Mouse (Mus musculus) left cerebral cortex, adult 8-10 months (tissue): ENCODE measurements around the gene Cdh24. TPM values are rescaled to one million over a fixed set of nuclear protein-coding genes. Genes with fewer than 3 reads are reported as not detected.

Experiments used
- DNase-seq, 2 experiments: peaks; one replicate each; pipeline ENCODE4 v3.0.0; 2022; ENCODE audit warnings: low spot score in 2 of 2
- total RNA-seq, 4 experiments: library from RNA; stranded (reverse); gene quantifications; 2 replicates each; pipeline ENCODE4 v1.2.4; 2022

The Cdh24 gene
- 1 to 10 TPM; 7.5 to 8.1 (median 7.8) TPM for total RNA-seq

DNA sequence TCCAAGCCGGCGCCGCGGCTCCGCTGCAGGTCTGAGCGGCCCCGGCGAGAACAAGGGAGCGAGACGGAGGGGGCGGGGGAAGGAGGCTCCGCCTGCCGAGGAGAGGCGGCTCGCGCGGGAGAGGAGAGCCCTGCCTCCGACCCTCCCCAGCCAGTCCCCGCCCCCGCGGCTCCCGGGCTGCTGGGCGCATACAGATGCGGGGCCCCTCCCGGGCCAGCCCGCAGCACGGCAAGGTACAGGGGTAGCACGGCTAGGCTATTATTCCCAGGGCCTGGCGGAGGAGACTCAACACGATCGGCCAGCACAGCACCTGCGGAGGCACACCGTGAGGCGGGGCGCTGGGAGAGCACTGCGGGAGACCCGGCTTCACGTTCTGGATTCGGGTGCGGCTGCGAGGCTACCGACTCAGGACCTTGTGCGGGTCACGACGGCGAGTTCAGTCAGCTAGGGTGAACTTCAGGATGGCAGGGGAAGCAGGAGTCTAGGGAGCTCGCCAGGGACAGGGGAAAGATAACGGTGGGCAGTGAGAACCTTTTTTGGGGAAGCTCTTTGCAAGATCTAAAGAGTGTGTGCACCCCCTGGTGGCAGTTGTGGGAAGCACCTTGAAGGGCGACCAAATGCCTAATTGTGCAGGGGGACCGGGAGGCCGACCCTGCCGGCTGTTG, at the start of gene Cdh24:
Gene Cdh24 (minus strand): TSS at position 60 of the 665 bp plus-strand sequence.
- DNase-seq, result peak; percentile 82 to 86

DNA sequence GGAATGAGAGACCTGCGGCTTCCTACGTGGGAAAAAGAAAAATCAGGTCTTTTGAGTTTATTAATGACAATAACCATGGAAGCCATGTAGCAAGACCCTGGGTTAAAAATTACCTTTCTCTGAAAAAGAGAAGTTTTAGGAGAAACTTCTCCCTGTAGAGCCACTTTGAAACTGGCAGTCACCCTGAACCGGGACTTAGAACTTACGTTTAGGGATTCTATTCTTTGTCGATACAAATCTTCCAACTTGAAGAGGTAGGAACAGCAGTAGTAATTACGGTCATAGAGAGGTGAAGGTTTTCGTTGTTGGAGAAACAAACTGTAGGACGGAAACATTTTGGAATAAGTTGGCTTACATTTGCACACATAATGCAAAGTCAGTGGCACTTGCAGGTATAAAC, 46.1 kb upstream of the Cdh24 start:
- DNase-seq, result no peak

DNA sequence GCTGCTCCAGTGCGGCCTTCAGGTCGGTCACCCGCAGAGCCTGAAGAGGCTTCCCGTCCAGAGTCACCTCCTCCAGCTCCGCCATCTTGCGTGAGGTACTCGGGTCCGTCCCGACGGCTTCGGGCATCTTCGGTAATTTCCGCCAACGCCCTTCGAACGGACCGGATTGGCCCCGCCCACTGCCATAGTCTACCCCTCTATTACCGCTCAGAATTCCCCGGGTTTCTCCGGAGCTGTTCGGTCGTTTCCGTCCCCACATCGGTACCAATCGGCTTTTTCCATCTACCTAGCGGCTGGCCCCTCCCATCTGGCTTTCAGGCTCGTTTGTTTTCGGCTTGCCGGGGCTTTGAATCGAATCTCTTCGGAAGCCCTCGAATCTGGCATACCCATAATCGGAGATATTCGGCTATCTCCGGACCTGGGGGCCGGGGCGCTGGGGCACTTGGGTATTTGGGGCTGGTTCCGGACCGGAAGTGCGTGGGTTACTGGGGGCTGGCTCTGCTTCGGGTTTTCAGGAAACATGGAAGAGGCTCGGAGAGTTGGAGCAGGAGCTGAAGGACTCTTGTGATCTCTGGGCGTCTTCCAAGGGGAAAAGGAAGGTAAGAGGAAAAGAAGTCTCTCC, 45.5 kb upstream of the Cdh24 start, which contains the start of gene Acin1:
Gene Acin1 (minus strand): TSS at position 410 of the 622 bp plus-strand sequence.
- DNase-seq, result peak; percentile 99 to 100

DNA sequence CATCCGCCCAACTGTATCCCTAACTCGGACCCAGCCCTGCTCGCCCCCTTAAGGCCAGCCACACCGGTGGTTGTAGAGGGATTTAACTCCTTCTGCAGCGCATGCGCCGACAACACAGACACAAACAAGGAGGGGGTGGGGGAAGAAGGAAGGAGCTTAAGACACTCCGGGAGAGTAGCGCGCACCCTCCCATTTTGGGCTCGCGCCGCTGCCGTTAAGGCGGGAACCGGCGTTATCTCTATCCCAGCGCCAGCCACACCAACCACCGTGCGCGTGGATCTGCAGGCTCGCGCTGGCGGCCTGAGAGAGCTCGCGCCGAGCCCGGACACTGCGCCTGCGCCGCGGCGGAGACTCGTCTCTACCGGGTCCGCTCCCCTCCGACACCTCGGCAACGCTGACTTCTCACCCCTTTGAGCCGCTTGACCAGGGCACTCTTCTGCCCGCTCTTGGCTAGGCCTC, 44.9 kb upstream of the Cdh24 start, which contains the start of gene 1700123O20Rik:
Gene 1700123O20Rik (plus strand): TSS at position 154 of the 459 bp plus-strand sequence.
- DNase-seq, result no peak

DNA sequence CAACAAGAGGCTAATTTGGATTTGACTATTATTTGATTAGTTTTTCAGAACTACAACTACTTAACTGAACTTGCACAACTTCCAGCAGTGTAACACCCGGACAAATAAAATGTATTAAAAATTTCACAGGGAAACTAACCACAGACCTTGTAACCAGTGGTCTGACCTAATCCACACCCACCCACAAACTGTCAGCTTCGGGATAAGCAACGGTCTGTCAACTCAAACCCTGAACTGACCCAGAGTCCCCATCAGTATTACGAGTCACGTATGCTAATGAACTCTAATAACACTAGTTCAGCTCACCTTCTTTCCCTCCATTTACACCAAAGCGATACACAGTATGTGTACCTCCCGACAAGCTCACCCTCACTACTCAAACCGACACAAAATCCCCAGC, 44.3 kb upstream of the Cdh24 start:
- DNase-seq, result no peak

DNA sequence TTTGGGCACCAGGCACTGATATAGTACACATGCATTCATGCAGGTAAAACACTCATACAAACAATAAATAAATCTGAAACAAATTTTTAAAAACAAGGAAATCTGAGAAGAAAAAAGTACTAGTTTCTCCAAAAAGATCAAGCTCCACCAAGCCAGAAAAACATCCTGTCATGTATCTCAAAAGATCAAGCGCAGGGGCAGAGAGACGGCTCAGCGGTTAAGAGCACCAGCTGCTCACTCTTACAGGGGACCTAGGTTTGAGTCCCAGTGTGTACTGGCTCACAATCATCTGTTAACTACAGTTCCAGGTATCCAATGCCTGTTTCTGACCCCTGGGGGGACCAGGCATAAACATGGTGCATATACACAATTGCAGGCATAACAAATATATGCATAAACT, 41.2 kb upstream of the Cdh24 start:
- no peak for DNase-seq

DNA sequence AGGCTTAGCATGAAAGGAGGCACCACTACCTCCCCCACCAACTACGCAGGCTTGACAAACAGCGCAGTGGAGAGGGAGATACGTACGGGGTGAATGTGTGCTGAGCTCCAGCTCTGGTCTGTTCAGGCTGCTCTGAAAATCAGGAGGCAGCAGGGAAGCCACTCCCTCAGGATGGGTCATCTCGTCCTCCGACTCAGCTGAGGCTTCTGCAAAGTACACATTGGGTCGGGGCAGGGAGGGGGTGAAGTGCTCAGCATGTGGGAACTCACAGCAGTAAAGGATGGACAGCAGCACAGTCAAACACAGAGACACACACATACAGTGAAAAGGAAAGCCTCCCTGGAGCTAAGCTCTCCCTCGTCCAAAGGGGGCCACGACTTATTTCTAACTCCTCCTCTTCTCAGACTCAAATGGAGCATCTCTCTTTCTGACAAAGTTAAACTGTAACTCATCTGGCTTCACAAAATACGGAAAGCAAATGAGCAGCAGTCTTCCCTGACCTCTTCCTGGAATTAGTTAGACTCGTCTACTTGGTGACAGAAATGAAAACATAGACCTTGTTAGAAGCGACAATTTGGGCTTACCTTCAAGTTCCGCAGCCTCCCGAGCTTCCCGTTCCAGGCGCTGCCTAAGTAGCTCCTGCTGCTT, 37.6 kb upstream of the Cdh24 start:
- DNase-seq, result no peak

DNA sequence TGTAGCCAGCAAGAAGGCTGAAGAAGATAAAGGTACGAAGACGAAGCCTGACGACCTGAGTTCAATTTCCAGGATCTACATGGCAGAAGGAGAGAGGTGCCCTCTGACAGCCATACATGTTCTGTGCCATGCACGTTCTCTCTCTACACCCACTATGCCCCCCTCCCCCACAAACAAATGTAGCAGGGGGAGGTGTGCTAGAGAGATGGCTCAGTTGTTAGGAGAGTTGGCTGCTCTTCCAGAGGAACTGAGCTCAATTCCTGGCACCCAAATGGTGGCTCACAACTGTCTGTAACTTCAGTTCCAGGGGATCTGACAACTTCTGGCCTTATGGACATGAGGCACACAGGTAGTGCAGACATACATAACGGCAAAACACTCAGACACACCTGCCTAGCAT, 35.1 kb upstream of the Cdh24 start:
- DNase-seq, result no peak

DNA sequence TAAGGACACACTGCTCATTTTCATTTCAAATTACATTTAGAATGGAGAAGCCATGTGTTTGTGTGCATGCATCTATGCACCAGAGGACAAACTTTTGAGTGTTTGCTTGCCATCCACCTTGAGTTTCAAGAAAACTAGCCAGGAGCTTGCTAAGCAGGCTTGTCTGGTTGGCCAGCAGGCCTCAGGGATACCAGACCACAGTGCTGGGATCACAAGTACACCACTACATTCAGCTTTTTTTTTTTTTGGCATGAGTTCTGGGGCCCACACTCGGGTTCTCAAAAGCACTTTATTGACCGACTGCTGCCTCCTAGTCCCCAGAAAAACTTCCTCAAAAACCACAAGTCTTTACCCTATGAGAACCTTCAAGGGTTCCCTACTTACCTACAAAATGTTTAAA, 33.2 kb upstream of the Cdh24 start:
- DNase-seq, result no peak

DNA sequence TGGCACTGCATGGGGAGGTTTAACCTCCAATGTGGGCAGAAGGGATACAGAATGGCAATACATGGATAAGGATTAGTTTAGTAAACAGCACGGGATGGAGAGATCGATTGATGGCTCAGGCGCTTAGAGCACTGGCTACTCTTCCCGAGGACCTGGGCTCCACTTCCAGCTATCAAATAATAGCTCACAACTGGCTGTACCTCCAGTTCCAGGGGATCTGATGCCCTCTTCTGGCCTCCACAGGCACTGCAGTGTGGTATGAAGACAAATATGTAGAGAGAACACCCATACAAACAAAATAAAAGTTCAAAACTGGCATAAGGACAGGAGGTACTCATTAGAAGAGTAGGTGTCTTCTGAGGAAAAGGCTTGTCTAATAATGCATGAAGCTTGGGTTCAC, 28.2 kb upstream of the Cdh24 start:
- DNase-seq, result no peak

DNA sequence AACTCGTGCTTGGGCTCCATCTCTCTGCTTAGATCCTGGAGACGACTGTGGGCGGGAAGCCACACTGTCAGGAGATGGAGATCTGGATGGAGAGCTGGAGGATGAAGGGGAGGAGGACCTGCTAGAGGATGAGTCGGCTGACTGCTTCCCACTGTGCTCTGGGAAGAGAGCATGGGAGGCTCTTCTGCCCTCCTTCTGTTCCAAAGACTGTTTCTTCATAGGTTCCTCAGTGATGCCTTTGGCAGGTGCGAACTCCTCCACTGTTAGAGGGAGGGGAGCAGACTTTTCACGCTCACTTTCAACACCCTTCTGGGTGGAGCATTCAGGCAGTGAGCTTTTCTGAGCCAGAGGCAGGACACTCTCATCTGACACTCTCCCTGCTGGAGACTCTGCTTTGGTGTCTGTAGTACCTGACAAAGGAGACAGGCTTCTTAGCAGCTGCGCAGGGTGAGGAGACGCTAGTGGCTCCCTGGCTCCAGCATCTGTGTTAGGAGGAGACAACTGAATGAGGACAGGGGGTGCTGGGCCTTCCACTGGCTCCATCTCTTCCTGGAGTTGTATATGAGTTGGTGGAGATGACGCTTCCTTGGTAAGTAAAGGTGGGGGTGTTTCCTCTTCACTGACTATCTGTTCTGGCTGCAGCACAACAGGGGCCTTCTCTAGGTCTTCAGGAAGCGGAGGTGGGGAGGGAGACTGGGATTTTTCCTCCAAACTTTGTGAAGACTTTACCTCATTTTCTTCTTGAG, 23.5 kb upstream of the Cdh24 start:
- peak in 1 of 2 experiments; percentile 83 for DNase-seq

DNA sequence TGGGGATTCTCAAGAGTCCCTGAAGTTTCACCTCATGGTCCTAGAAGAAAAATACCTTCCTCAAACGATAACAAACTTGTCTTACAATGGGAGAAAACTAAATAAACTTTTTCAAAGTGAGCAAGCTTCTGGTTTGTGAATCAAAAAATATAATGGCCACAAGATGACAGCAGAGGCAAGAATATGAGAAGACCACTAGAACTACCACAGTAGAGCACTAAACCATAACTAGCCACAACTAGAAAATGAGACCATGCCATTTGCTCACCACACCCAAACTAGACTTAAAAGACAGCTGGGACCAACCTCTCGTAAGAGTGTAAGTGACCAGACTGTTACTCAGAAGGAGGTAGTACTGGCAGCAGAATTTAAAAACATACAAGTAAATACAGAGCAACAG, 18.8 kb upstream of the Cdh24 start:
- no peak for DNase-seq

DNA sequence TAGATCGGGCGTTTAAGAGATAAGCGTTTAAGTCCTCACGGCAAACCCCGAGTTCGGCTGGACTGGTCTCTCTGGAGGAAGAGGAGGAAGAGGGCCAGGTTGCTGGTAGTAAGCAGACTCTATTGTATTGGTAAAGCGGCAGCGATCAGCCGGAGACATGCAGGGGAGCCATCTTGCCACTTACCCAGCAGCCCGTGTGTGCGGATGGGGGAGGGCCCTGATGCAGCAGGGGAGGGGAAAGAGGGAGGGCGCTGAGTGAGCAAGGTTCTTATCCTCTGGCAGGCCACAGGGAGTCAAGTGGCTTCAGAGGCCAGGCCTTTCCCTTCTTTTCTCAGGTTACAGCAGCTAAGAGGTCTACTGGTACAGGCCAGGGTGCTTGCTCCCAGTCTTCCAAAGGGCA, 12.3 kb upstream of the Cdh24 start:
- peak; percentile 65 to 81 for DNase-seq

DNA sequence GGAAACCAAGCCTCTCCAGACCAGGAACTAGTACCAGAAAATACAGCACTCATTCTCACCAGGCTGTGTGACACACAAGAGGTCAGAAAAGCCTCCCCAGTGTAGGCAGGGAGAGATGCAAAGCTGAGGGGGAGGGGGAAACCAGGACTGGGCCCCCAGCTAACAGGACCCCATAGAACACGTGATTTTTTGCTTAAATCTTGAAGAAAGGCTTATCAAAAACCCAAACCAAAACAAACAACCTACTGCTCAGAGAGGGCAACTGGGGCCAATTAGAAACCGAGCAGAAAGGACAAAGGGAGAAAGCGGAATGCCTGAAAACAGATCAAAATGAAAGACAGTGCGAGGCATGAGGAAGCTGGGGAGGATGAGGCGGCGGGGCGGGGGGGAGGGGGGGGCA, 11.6 kb upstream of the Cdh24 start:
- DNase-seq, result no peak

DNA sequence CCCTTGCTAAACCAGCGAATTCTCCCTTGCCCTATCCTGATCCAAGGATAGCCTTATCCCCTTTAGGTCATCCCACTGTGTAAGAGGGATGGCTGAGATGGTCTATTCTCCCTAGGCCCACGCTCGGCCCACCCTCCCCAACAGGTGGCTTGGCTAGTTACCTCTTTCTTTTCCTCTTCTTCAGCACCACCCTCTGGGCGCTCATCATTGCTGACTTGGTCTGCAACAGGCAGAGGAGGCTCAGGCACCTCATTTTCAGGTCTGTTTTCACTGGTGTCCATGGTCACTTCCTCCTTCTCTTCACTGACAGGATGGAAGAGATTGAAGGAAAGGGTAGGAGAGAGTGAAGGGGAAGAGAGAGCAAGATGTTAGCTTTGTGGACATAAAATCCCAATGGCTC, 10.4 kb upstream of the Cdh24 start:
- no peak for DNase-seq

DNA sequence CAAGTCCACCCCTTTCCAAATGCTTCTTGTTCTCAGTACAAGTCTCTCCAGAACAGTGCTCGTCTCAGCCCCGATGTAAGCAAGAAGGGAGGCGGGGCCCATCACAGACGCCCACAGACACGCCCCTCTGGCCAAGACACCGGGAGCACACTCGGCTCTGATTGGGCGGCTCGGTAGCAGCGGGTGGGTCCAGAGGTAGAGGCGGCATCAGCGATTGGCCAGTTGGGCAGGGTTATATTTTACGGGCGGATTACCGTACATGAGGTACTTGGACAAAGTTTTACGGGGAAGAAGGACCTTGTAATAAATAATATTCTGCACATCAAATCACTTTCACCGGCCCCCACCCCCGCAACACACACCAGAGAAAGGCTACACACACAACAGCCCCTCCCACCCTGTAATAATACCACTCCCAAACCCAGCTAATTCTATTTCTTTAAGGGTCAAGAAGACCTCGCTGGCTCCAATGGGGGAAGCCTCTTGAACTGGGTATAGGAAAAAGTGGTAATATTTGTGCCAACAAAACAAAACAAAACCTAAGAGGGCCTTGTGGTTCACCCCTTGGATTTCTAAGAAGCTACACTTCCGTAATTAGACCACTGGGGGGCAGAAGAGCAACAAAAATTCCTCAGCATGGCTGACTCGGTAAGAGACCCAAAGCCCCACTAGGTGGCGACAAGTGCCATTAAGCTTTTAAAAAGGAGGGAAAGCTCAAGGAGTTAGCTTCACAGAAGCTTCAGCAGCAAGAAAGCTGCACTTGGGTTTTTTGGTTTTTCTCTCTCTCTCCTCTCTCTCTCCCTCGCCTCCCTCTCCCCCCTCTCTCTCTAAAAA, 9.7 kb upstream of the Cdh24 start:
- DNase-seq, result peak; percentile 47 to 64

DNA sequence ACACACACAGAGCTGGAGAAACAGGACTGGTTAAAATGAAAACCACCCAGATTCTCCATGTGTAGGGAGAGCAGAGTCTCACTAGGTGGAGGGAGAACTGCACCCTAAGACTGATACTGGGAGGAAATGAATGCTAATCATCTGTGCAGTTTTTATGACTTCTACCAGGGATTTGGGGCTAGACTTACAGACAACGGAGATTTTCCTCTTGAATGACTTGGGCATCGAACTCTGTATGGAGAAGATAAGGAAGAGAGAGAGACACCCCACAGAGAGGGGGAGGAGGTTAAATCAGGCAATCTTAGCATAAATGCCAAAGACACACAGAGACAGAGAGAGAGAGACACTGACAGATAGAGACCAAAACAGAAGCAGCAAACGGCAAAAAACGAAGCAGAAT, 6.7 kb upstream of the Cdh24 start:
- no peak for DNase-seq

DNA sequence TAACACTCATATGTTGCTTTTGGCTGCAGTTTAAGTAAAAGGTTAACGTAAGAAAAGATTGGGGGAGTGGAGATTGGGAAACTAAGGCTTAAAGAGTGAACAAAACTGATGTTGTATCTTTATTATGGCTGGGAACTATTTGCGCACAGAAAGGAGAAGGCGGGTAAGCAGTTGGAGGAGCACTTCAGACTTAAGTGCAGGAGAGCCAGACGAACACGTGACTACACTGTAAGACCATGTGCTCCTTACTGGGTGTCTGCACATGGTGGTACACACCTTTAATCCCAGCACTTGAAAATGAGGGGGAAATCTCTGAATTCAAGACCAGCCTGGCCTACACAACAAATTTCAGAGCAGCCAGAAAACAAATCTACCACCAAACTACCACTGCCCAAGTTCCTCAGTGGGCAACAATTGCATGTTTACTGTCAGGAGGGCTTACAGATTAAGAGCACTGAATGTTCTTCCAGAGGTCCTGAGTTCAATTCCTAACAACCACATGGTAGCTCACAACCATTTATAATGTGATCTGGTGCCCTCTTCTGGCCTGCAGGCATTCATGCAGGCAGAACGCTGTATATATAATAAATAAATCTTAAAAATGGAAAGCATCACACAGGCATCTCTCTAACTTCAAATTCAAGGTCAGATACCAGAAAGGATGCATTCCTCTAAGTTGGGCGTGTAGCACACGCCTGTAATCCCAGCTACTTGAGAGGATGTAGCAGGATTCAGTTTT, 5.9 kb upstream of the Cdh24 start:
- DNase-seq, result no peak

DNA sequence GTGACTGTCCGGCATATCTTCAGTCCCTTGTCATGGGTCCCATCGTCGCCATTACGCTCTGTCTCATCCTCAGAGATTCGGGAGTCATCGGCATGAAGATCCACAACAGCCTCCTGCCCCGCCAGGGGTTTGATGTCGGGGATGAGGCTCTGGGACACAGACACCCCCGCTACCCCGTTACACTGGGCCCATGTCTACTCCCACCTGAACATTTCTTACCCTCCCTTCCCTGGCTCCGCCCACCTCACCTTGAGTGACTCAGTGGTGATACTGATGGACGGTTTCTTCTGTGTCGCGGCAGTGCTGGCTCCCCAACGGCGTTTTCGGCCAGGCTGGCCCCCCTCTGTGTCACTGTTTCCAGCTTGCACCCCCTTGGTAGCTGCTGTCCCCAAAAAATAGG, 5.3 kb upstream of the Cdh24 start:
- no peak for DNase-seq

DNA sequence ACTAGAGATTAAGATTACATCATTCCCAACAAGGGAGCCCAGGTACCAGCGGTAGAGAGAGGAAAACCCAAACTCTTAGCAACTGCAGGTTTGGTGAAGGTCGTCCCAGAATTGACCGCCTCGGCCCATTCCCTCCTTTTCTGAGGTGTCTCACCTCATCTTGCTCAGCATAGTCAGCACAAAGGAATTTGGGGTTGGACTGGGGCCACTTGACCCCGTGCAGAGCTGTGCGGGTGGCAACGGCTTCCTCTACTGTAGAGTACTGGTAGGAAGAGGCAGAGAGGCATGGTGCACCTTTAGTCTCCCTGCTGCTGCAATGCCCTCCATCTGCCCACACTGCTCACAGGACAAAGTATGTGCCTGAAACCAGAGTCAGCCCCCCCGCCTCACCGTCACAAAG, 3.1 kb upstream of the Cdh24 start:
- no peak for DNase-seq
